Mouse (Mus musculus): Measurements from ENCODE around the gene Clec11a. TPM values are rescaled to one million over a fixed set of nuclear protein-coding genes. Genes with fewer than 3 reads are reported as not detected.

Clec11a gene
- polyA plus RNA-seq, 1 experiment from 2014 or later = 0.81 TPM

GRCm38 (mm10) chr7:44291418-44291817 lies 15.3 kb downstream of the Clec11a start:
- H3K36me3 ChIP-seq (ENCODE audit: control insufficient read depth, insufficient read depth, low read length) = no peaks in the 10 kb centered on the region
- H3K9me3 ChIP-seq (ENCODE audit: control insufficient read depth, low read length) = 0 out of 2 replicates have a peak, but pooled peaks cover 2% of the 10 kb centered on the region
- H3K27ac ChIP-seq (replicated peaks in 1 of 2; ENCODE audit: control insufficient read depth in 1 of 2, insufficient read depth in 1 of 2, low read depth in 2 of 2, low read length in 2 of 2) = no peak overlapping the region
- no peak for ATAC-seq (ENCODE audit: insufficient number of reproducible peaks, insufficient read depth, low FRiP score, low read depth)
- H3K4me3 ChIP-seq (ENCODE audit: control insufficient read depth in 1 of 2, insufficient read depth in 1 of 2, low read depth in 1 of 2, low read length in 2 of 2) = no peak overlapping the region
- WGBS = 44% methylated on average over 4 of the region's 4 CpGs
- H3K27me3 ChIP-seq (ENCODE audit: control insufficient read depth, insufficient read depth, low read length) = no peaks in the 10 kb centered on the region; the same call in 1 of the 2 replicates
- H3K4me2 ChIP-seq (ENCODE audit: low read length) = no peak overlapping the region
- H3K4me1 ChIP-seq (ENCODE audit: control insufficient read depth in 2 of 2, insufficient read depth in 2 of 2, low read length in 2 of 2) = no peaks in the 10 kb centered on the region
- no peak overlapping the region for H3K9ac ChIP-seq (ENCODE audit: low read length)

GRCm38 (mm10) chr7:44290986-44291385 lies 15.7 kb downstream of the Clec11a start:
- WGBS = 74% methylated on average over 4 of the region's 4 CpGs

GRCm38 (mm10) chr7:44287760-44288159 lies 18.9 kb downstream of the Clec11a start:
- H3K9me3 ChIP-seq (ENCODE audit: control insufficient read depth, low read length) = 0 out of 2 replicates have a peak, but pooled peaks cover 2% of the 10 kb centered on the region
- no peak for ATAC-seq (ENCODE audit: insufficient number of reproducible peaks, insufficient read depth, low FRiP score, low read depth)
- no peak overlapping the region for H3K4me2 ChIP-seq (ENCODE audit: low read length)
- no peaks in the 10 kb centered on the region for H3K4me1 ChIP-seq (ENCODE audit: control insufficient read depth in 2 of 2, insufficient read depth in 2 of 2, low read length in 2 of 2)
- no peak overlapping the region for H3K27ac ChIP-seq (replicated peaks in 1 of 2; ENCODE audit: control insufficient read depth in 1 of 2, insufficient read depth in 1 of 2, low read depth in 2 of 2, low read length in 2 of 2)
- no peak overlapping the region for H3K4me3 ChIP-seq (ENCODE audit: control insufficient read depth in 1 of 2, insufficient read depth in 1 of 2, low read depth in 1 of 2, low read length in 2 of 2)
- no peaks in the 10 kb centered on the region for H3K36me3 ChIP-seq (ENCODE audit: control insufficient read depth, insufficient read depth, low read length)
- no peak overlapping the region for H3K9ac ChIP-seq (ENCODE audit: low read length)
- 65% methylated on average over 7 of the region's 7 CpGs for WGBS
- no peaks in the 10 kb centered on the region for H3K27me3 ChIP-seq (ENCODE audit: control insufficient read depth, insufficient read depth, low read length)

More at GRCm38 (mm10) chr7:44290986-44291385, 15.7 kb downstream of the Clec11a start:
- no peak for ATAC-seq (ENCODE audit: insufficient number of reproducible peaks, insufficient read depth, low FRiP score, low read depth)
- no peaks in the 10 kb centered on the region for H3K4me1 ChIP-seq (ENCODE audit: control insufficient read depth in 2 of 2, insufficient read depth in 2 of 2, low read length in 2 of 2)
- H3K4me2 ChIP-seq (ENCODE audit: low read length) = no peak overlapping the region
- no peaks in the 10 kb centered on the region; the same call in 1 of the 2 replicates for H3K27me3 ChIP-seq (ENCODE audit: control insufficient read depth, insufficient read depth, low read length)
- 0 out of 2 replicates have a peak, but pooled peaks cover 2% of the 10 kb centered on the region for H3K9me3 ChIP-seq (ENCODE audit: control insufficient read depth, low read length)
- no peaks in the 10 kb centered on the region for H3K36me3 ChIP-seq (ENCODE audit: control insufficient read depth, insufficient read depth, low read length)
- H3K9ac ChIP-seq (ENCODE audit: low read length) = no peak overlapping the region
- no peak overlapping the region for H3K4me3 ChIP-seq (ENCODE audit: control insufficient read depth in 1 of 2, insufficient read depth in 1 of 2, low read depth in 1 of 2, low read length in 2 of 2)
- no peak overlapping the region for H3K27ac ChIP-seq (replicated peaks in 1 of 2; ENCODE audit: control insufficient read depth in 1 of 2, insufficient read depth in 1 of 2, low read depth in 2 of 2, low read length in 2 of 2)

- H3K4me2 ChIP-seq (ENCODE audit: low read length) = no peak overlapping the region
- 68% methylated on average over 7 of the region's 7 CpGs for WGBS
- no peak for ATAC-seq (ENCODE audit: insufficient number of reproducible peaks, insufficient read depth, low FRiP score, low read depth)
- H3K4me3 ChIP-seq (ENCODE audit: control insufficient read depth in 1 of 2, insufficient read depth in 1 of 2, low read depth in 1 of 2, low read length in 2 of 2) = no peak overlapping the region
- H3K36me3 ChIP-seq (ENCODE audit: control insufficient read depth, insufficient read depth, low read length) = no peaks in the 10 kb centered on the region
- no peak overlapping the region for H3K9ac ChIP-seq (ENCODE audit: low read length)
- H3K27ac ChIP-seq (replicated peaks in 1 of 2; ENCODE audit: control insufficient read depth in 1 of 2, insufficient read depth in 1 of 2, low read depth in 2 of 2, low read length in 2 of 2) = no peak overlapping the region
- no peaks in the 10 kb centered on the region for H3K9me3 ChIP-seq (ENCODE audit: control insufficient read depth, low read length)
- H3K4me1 ChIP-seq (ENCODE audit: control insufficient read depth in 2 of 2, insufficient read depth in 2 of 2, low read length in 2 of 2) = no peaks in the 10 kb centered on the region
- H3K27me3 ChIP-seq (ENCODE audit: control insufficient read depth, insufficient read depth, low read length) = no peaks in the 10 kb centered on the region
Measured at GRCm38 (mm10) chr7:44281586-44281985, 25.1 kb downstream of the Clec11a start.

- Histone ChIP-seq H3K36me3 (ENCODE audit: control insufficient read depth, insufficient read depth, low read length) (no peaks in the 10 kb centered on the region), H3K9ac (ENCODE audit: low read length) (no peak overlapping the region), H3K4me1 (ENCODE audit: control insufficient read depth in 2 of 2, insufficient read depth in 2 of 2, low read length in 2 of 2) (no peaks in the 10 kb centered on the region), H3K27me3 (ENCODE audit: control insufficient read depth, insufficient read depth, low read length) (0 out of 2 replicates have a peak, but pooled peaks cover under 1% of the 10 kb centered on the region), H3K4me3 (ENCODE audit: control insufficient read depth in 1 of 2, insufficient read depth in 1 of 2, low read depth in 1 of 2, low read length in 2 of 2) (no peak overlapping the region), H3K27ac (replicated peaks in 1 of 2; ENCODE audit: control insufficient read depth in 1 of 2, insufficient read depth in 1 of 2, low read depth in 2 of 2, low read length in 2 of 2) (no peak overlapping the region), H3K9me3 (ENCODE audit: control insufficient read depth, low read length) (no peaks in the 10 kb centered on the region), H3K4me2 (ENCODE audit: low read length) (no peak overlapping the region)
- ATAC-seq (ENCODE audit: insufficient number of reproducible peaks, insufficient read depth, low FRiP score, low read depth) = no peak
- 46% methylated on average over 1 of the region's 1 CpGs for WGBS
Measured at GRCm38 (mm10) chr7:44280959-44281358, 25.7 kb downstream of the Clec11a start.

GRCm38 (mm10) chr7:44277250-44277622 lies 29.5 kb downstream of the Clec11a start:
- H3K4me1 ChIP-seq (ENCODE audit: control insufficient read depth in 2 of 2, insufficient read depth in 2 of 2, low read length in 2 of 2) = no peaks in the 10 kb centered on the region
- no peaks in the 10 kb centered on the region for H3K9me3 ChIP-seq (ENCODE audit: control insufficient read depth, low read length)
- no peaks in the 10 kb centered on the region for H3K36me3 ChIP-seq (ENCODE audit: control insufficient read depth, insufficient read depth, low read length)
- H3K27ac ChIP-seq (replicated peaks in 1 of 2; ENCODE audit: control insufficient read depth in 1 of 2, insufficient read depth in 1 of 2, low read depth in 2 of 2, low read length in 2 of 2) = no peak overlapping the region
- peaks cover 27% of the 10 kb centered on the region for H3K27me3 ChIP-seq (ENCODE audit: control insufficient read depth, insufficient read depth, low read length)
- WGBS = 44% methylated on average over 2 of the region's 2 CpGs
- no peak overlapping the region for H3K4me2 ChIP-seq (ENCODE audit: low read length)
- no peak overlapping the region for H3K4me3 ChIP-seq (ENCODE audit: control insufficient read depth in 1 of 2, insufficient read depth in 1 of 2, low read depth in 1 of 2, low read length in 2 of 2)
- no peak overlapping the region for H3K9ac ChIP-seq (ENCODE audit: low read length)
- no peak for ATAC-seq (ENCODE audit: insufficient number of reproducible peaks, insufficient read depth, low FRiP score, low read depth)

GRCm38 (mm10) chr7:44276461-44277249 lies 30.0 kb downstream of the Clec11a start:
- Histone ChIP-seq H3K4me2 (ENCODE audit: low read length) (no peak overlapping the region), H3K27ac (replicated peaks in 1 of 2; ENCODE audit: control insufficient read depth in 1 of 2, insufficient read depth in 1 of 2, low read depth in 2 of 2, low read length in 2 of 2) (no peak overlapping the region), H3K27me3 (ENCODE audit: control insufficient read depth, insufficient read depth, low read length) (peaks cover 27% of the 10 kb centered on the region), H3K4me1 (ENCODE audit: control insufficient read depth in 2 of 2, insufficient read depth in 2 of 2, low read length in 2 of 2) (no peaks in the 10 kb centered on the region), H3K36me3 (ENCODE audit: control insufficient read depth, insufficient read depth, low read length) (no peaks in the 10 kb centered on the region), H3K4me3 (ENCODE audit: control insufficient read depth in 1 of 2, insufficient read depth in 1 of 2, low read depth in 1 of 2, low read length in 2 of 2) (no peak overlapping the region), H3K9me3 (ENCODE audit: control insufficient read depth, low read length) (no peaks in the 10 kb centered on the region), H3K9ac (ENCODE audit: low read length) (no peak overlapping the region)
- ATAC-seq (ENCODE audit: insufficient number of reproducible peaks, insufficient read depth, low FRiP score, low read depth) = no peak
- WGBS = 62% methylated on average over 10 of the region's 10 CpGs
